Mouse (Mus musculus) midbrain, embryonic 14.5 days (tissue): ENCODE results near the gene Ccn6. TPM values are rescaled to one million over a fixed set of nuclear protein-coding genes. Genes with fewer than 3 reads are reported as not detected.

Source experiments
- ATAC-seq: fragments of 200-750 bp; cut with Nextera tagmentation; 2 replicates; pipeline ENCODE4 v1.8.0; 2017; ENCODE audit warnings: moderate number of reproducible peaks, moderate library complexity; ENCODE audit not compliant: low FRiP score, low TSS enrichment
- DNase-seq: peaks from one replicate; pipeline ENCODE4 v3.0.0-alpha.2; 2015
- H3K27ac ChIP-seq: fragments of 300-500 bp; sonication (generic); replicated peaks from 2 replicates; pipeline ENCODE4 v1.5.1; 2014; ENCODE audit warnings: mild to moderate bottlenecking, low read depth, low read length, moderate library complexity
- H3K27me3 ChIP-seq: fragments of 300-500 bp; sonication (generic); 2 replicates; pipeline ENCODE4 v1.6.1; 2014; ENCODE audit warnings: low read length, control low read depth, mixed read lengths; ENCODE audit not compliant: control insufficient read depth, insufficient read depth
- H3K36me3 ChIP-seq: fragments of 300-500 bp; sonication (generic); 2 replicates; pipeline ENCODE4 v1.6.1; 2014; ENCODE audit warnings: low read length, control low read depth; ENCODE audit not compliant: control insufficient read depth, insufficient read depth
- H3K4me1 ChIP-seq: fragments of 300-500 bp; sonication (generic); 2 replicates; pipeline ENCODE4 v1.6.1; 2014; ENCODE audit warnings: mild to moderate bottlenecking, antibody characterized with exemption, low read length, control low read depth; ENCODE audit not compliant: control insufficient read depth, insufficient read depth
- H3K4me2 ChIP-seq: fragments of 300-500 bp; sonication (generic); 2 replicates; pipeline ENCODE4 v1.6.1; 2014; ENCODE audit warnings: mild to moderate bottlenecking, low read length, moderate library complexity
- H3K4me3 ChIP-seq: fragments of 300-500 bp; sonication (generic); replicated peaks from 2 replicates; pipeline ENCODE4 v1.5.1; 2014; ENCODE audit warnings: low read depth, low read length
- H3K9ac ChIP-seq: fragments of 300-500 bp; sonication (generic); replicated peaks from 2 replicates; pipeline ENCODE4 v1.6.1; 2014; ENCODE audit warnings: mild to moderate bottlenecking, low read length, moderate library complexity
- H3K9me3 ChIP-seq: fragments of 300-500 bp; sonication (generic); 2 replicates; pipeline ENCODE4 v1.6.1; 2016; ENCODE audit warnings: low read length, control low read depth, mixed read lengths; ENCODE audit not compliant: control insufficient read depth
- WGBS: fragments of 180-500 bp; shearing (Covaris S2); extraction: QIAGEN DNeasy Blood & Tissue Kit; methylation state at CpG from one replicate; pipeline ENCODE4 v1.1.7; 2014; 5-methylcytosine and 5-hydroxymethylcytosine counted together
- polyA plus RNA-seq: library from polyadenylated mRNA; unstranded; fragments of >200 nt; fragmentation: Nextera tagmentation; extraction: Ambion mirVana; gene quantifications from 2 replicates; pipeline ENCODE4 v1.2.1, GENCODE M21; 2014

Ccn6 gene
- polyA plus RNA-seq, 1 experiment from 2014 or later: 0.50 TPM

GRCm38 (mm10) chr10:39170181-39170580 is 6.6 kb upstream of the Ccn6 start:
- Histone ChIP-seq H3K4me2 (peak overlapping the region; percentile 41), H3K4me3 (0 out of 2 replicates have a peak overlapping the region, but pooled peaks have one; percentile 1), H3K9me3 (no peaks in the 10 kb centered on the region), H3K36me3 (no peaks in the 10 kb centered on the region), H3K27ac (no peak overlapping the region; the same call in 1 of the 2 replicates), H3K4me1 (peaks cover 40% of the 10 kb centered on the region), H3K9ac (0 out of 2 replicates have a peak overlapping the region, but pooled peaks have one; percentile 17), H3K27me3 (no peaks in the 10 kb centered on the region)
- ATAC-seq (no peak; the same call in 1 of the 2 replicates), DNase-seq (peak; percentile 87)
- WGBS: 7% methylated on average over 8 of the region's 8 CpGs

- no peaks in the 10 kb centered on the region for H3K9me3 ChIP-seq
- no peaks in the 10 kb centered on the region for H3K27me3 ChIP-seq
- DNase-seq (peak; percentile 24), ATAC-seq (no peak)
- no peak overlapping the region for H3K4me3 ChIP-seq
- H3K27ac ChIP-seq: no peak overlapping the region
- peaks cover 43% of the 10 kb centered on the region for H3K4me1 ChIP-seq
- H3K36me3 ChIP-seq: no peaks in the 10 kb centered on the region
- H3K9ac ChIP-seq: no peak overlapping the region
- WGBS: 50% methylated on average over 9 of the region's 9 CpGs
- H3K4me2 ChIP-seq: peak overlapping the region; percentile 41
Measured at GRCm38 (mm10) chr10:39169642-39170041, 6.0 kb upstream of the Ccn6 start.

GRCm38 (mm10) chr10:39167611-39168010 is 4.0 kb upstream of the Ccn6 start:
- no peaks in the 10 kb centered on the region for H3K9me3 ChIP-seq
- no peak overlapping the region for H3K9ac ChIP-seq
- ATAC-seq: no peak
- peaks cover 34% of the 10 kb centered on the region for H3K4me1 ChIP-seq
- H3K36me3 ChIP-seq: no peaks in the 10 kb centered on the region
- no peak for DNase-seq
- WGBS: 89% methylated on average over 11 of the region's 11 CpGs
- H3K4me3 ChIP-seq: no peak overlapping the region
- H3K27ac ChIP-seq: no peak overlapping the region
- H3K27me3 ChIP-seq: no peaks in the 10 kb centered on the region
- H3K4me2 ChIP-seq: no peak overlapping the region

- peak overlapping the region; percentile 36 for H3K4me3 ChIP-seq
- H3K4me2 ChIP-seq: peak overlapping the region; percentile 55
- no peaks in the 10 kb centered on the region for H3K27me3 ChIP-seq
- H3K9me3 ChIP-seq: no peaks in the 10 kb centered on the region
- peaks cover 25% of the 10 kb centered on the region for H3K4me1 ChIP-seq
- peak overlapping the region; percentile 85 for H3K27ac ChIP-seq
- WGBS: 9% methylated on average over 11 of the region's 11 CpGs
- H3K36me3 ChIP-seq: no peaks in the 10 kb centered on the region
- DNase-seq (peak; percentile 85), ATAC-seq (peak; percentile 32; the same call in 1 of the 2 replicates)
- peak overlapping the region; percentile 45; the same call in 1 of the 2 replicates for H3K9ac ChIP-seq
Measured at GRCm38 (mm10) chr10:39165632-39166115, 2.1 kb upstream of the Ccn6 start.

- DNase-seq (no peak), ATAC-seq (no peak)
- Histone ChIP-seq H3K27ac (no peak overlapping the region), H3K4me2 (no peak overlapping the region), H3K36me3 (no peaks in the 10 kb centered on the region), H3K4me3 (no peak overlapping the region), H3K9ac (no peak overlapping the region), H3K27me3 (no peaks in the 10 kb centered on the region), H3K4me1 (peaks cover 18% of the 10 kb centered on the region), H3K9me3 (no peaks in the 10 kb centered on the region)
- WGBS: 56% methylated on average over 18 of the region's 18 CpGs
Measured at GRCm38 (mm10) chr10:39162666-39163484, 719 bp downstream of the Ccn6 start.

- Histone ChIP-seq H3K36me3 (no peaks in the 10 kb centered on the region), H3K4me2 (no peak overlapping the region)
- no peak for ATAC-seq
Measured at GRCm38 (mm10) chr10:39161406-39161805, 2.2 kb downstream of the Ccn6 start.

GRCm38 (mm10) chr10:39158306-39158705 is 5.3 kb downstream of the Ccn6 start:
- H3K27ac ChIP-seq: no peak overlapping the region
- H3K9me3 ChIP-seq: no peaks in the 10 kb centered on the region
- no peak overlapping the region for H3K9ac ChIP-seq
- WGBS: 47% methylated on average over 12 of the region's 12 CpGs
- DNase-seq: no peak
- no peaks in the 10 kb centered on the region for H3K27me3 ChIP-seq
- H3K4me3 ChIP-seq: no peak overlapping the region
- no peak overlapping the region for H3K4me2 ChIP-seq
- ATAC-seq: no peak
- no peaks in the 10 kb centered on the region for H3K4me1 ChIP-seq
- H3K36me3 ChIP-seq: no peaks in the 10 kb centered on the region

More at GRCm38 (mm10) chr10:39161406-39161805, 2.2 kb downstream of the Ccn6 start:
- Histone ChIP-seq H3K9me3 (no peaks in the 10 kb centered on the region), H3K27me3 (no peaks in the 10 kb centered on the region), H3K4me1 (peaks cover 15% of the 10 kb centered on the region), H3K4me3 (no peak overlapping the region), H3K27ac (no peak overlapping the region), H3K9ac (no peak overlapping the region)
- 100% methylated on average over 1 of the region's 1 CpGs for WGBS
- DNase-seq: no peak

- ATAC-seq: no peak
- Histone ChIP-seq H3K4me2 (no peak overlapping the region), H3K27ac (no peak overlapping the region), H3K4me3 (no peak overlapping the region), H3K9me3 (no peaks in the 10 kb centered on the region), H3K9ac (no peak overlapping the region), H3K4me1 (no peaks in the 10 kb centered on the region), H3K27me3 (no peaks in the 10 kb centered on the region), H3K36me3 (no peaks in the 10 kb centered on the region)
- no peak for DNase-seq
- WGBS: 86% methylated on average over 1 of the region's 1 CpGs
Measured at GRCm38 (mm10) chr10:39157321-39157720, 6.3 kb downstream of the Ccn6 start.

GRCm38 (mm10) chr10:39156719-39157118 is 6.9 kb downstream of the Ccn6 start:
- no peaks in the 10 kb centered on the region for H3K9me3 ChIP-seq
- no peak overlapping the region for H3K4me2 ChIP-seq
- DNase-seq (no peak), ATAC-seq (no peak)
- 91% methylated on average over 5 of the region's 5 CpGs for WGBS
- H3K9ac ChIP-seq: no peak overlapping the region
- H3K27me3 ChIP-seq: no peaks in the 10 kb centered on the region
- no peak overlapping the region for H3K27ac ChIP-seq
- H3K4me1 ChIP-seq: no peaks in the 10 kb centered on the region
- H3K36me3 ChIP-seq: no peaks in the 10 kb centered on the region
- no peak overlapping the region for H3K4me3 ChIP-seq
